Mouse (Mus musculus) hindbrain, embryonic 13.5 days (tissue): ENCODE data around the gene Elavl2. TPM values are rescaled to one million over a fixed set of nuclear protein-coding genes. Genes with fewer than 3 reads are reported as not detected.

Source experiments
- ATAC-seq: fragments of 200-750 bp; cut with Nextera tagmentation; 2 replicates; pipeline ENCODE4 v1.8.0; 2017; ENCODE audit warnings: moderate TSS enrichment; ENCODE audit not compliant: low FRiP score
- H3K27ac ChIP-seq: fragments of 300-500 bp; sonication (generic); 2 replicates; pipeline ENCODE4 v1.5.1; 2015; ENCODE audit warnings: inconsistent platforms, mild to moderate bottlenecking, moderate library complexity
- H3K27me3 ChIP-seq: fragments of 300-500 bp; sonication (generic); 2 replicates; pipeline ENCODE4 v1.6.1; 2015; ENCODE audit warnings: mild to moderate bottlenecking, inconsistent platforms
- H3K36me3 ChIP-seq: fragments of 300-500 bp; sonication (generic); 2 replicates; pipeline ENCODE4 v1.6.1; 2015; ENCODE audit warnings: mild to moderate bottlenecking, inconsistent platforms
- H3K4me1 ChIP-seq: fragments of 300-500 bp; sonication (generic); replicated peaks from 2 replicates; pipeline ENCODE4 v1.6.1; 2015; ENCODE audit warnings: inconsistent platforms
- H3K4me2 ChIP-seq: fragments of 300-500 bp; sonication (generic); 2 replicates; pipeline ENCODE4 v1.6.1; 2015; ENCODE audit warnings: inconsistent platforms, mild to moderate bottlenecking, moderate library complexity
- H3K4me3 ChIP-seq: fragments of 300-500 bp; sonication (generic); 2 replicates; pipeline ENCODE4 v1.5.1; 2015; ENCODE audit warnings: mild to moderate bottlenecking, inconsistent platforms
- H3K9ac ChIP-seq: fragments of 300-500 bp; sonication (generic); 2 replicates; pipeline ENCODE4 v1.6.1; 2015; ENCODE audit warnings: mild to moderate bottlenecking, inconsistent platforms
- H3K9me3 ChIP-seq: fragments of 300-500 bp; sonication (generic); 2 replicates; pipeline ENCODE4 v1.6.1; 2016; ENCODE audit warnings: inconsistent platforms
- WGBS: fragments of 180-500 bp; shearing (Covaris S2); methylation state at CpG from one replicate; pipeline ENCODE4 v1.1.7; 2015; 5-methylcytosine and 5-hydroxymethylcytosine counted together
- polyA plus RNA-seq: library from polyadenylated mRNA; unstranded; fragments of >200 nt; fragmentation: Nextera tagmentation; extraction: Ambion mirVana; gene quantifications from 2 replicates; pipeline ENCODE4 v1.2.1, GENCODE M21; 2015

Gene Elavl2
- polyA plus RNA-seq, result 154 and 159 TPM in 2 replicates

GRCm38 (mm10) chr4:91400423-91400822 is at the start of gene Elavl2:
Gene Elavl2 (minus strand): TSS chr4:91400785.
- Histone ChIP-seq H3K4me2 (peak within 1 kb of the TSS; percentile 95), H3K4me3 (peak within 1 kb of the TSS; percentile 56), H3K9ac (peak within 1 kb of the TSS; percentile 76), H3K27me3 (no peaks in the 10 kb centered on the region), H3K27ac (peak within 1 kb of the TSS; percentile 88), H3K9me3 (no peaks in the 10 kb centered on the region), H3K4me1 (peaks cover 13% of the 10 kb centered on the region), H3K36me3 (no peaks in the 10 kb centered on the region)
- ATAC-seq, result peak; percentile 67
- WGBS, result 2% methylated on average over 28 of the region's 28 CpGs

- WGBS, result 32% methylated on average over 2 of the region's 2 CpGs
- H3K4me3 ChIP-seq, result no peak overlapping the region
- no peak overlapping the region for H3K4me2 ChIP-seq
- no peaks in the 10 kb centered on the region; the same call in 1 of the 2 replicates for H3K9me3 ChIP-seq
- no peak for ATAC-seq
- H3K27me3 ChIP-seq, result no peaks in the 10 kb centered on the region
- H3K9ac ChIP-seq, result no peak overlapping the region
- no peak overlapping the region for H3K27ac ChIP-seq
- H3K4me1 ChIP-seq, result no peaks in the 10 kb centered on the region
- H3K36me3 ChIP-seq, result no peaks in the 10 kb centered on the region
Measured at GRCm38 (mm10) chr4:91447887-91448286, 47.3 kb upstream of the Elavl2 start.

GRCm38 (mm10) chr4:91415582-91415981 is 15.0 kb upstream of the Elavl2 start:
- WGBS, result 97% methylated on average over 1 of the region's 1 CpGs
- no peak overlapping the region for H3K27ac ChIP-seq
- H3K4me3 ChIP-seq, result no peak overlapping the region
- no peaks in the 10 kb centered on the region for H3K36me3 ChIP-seq
- no peaks in the 10 kb centered on the region for H3K4me1 ChIP-seq
- no peak for ATAC-seq
- no peak overlapping the region for H3K4me2 ChIP-seq
- H3K27me3 ChIP-seq, result no peaks in the 10 kb centered on the region
- no peak overlapping the region for H3K9ac ChIP-seq
- H3K9me3 ChIP-seq, result 0 out of 2 replicates have a peak, but pooled peaks cover 7% of the 10 kb centered on the region

GRCm38 (mm10) chr4:91405047-91405446 is 4.5 kb upstream of the Elavl2 start:
- Histone ChIP-seq H3K9me3 (no peaks in the 10 kb centered on the region), H3K4me3 (no peak overlapping the region), H3K27me3 (no peaks in the 10 kb centered on the region), H3K27ac (no peak overlapping the region), H3K9ac (no peak overlapping the region), H3K4me2 (no peak overlapping the region), H3K36me3 (no peaks in the 10 kb centered on the region), H3K4me1 (peaks cover 4% of the 10 kb centered on the region)
- no peak for ATAC-seq
- WGBS, result 84% methylated on average over 3 of the region's 3 CpGs

GRCm38 (mm10) chr4:91399510-91400196 is 932 bp downstream of the Elavl2 start:
- 1% methylated on average over 17 of the region's 17 CpGs for WGBS
- peak overlapping the region; percentile 88 for H3K27ac ChIP-seq
- ATAC-seq, result peak; percentile 89
- H3K4me1 ChIP-seq, result peaks cover 13% of the 10 kb centered on the region
- H3K27me3 ChIP-seq, result no peaks in the 10 kb centered on the region
- H3K4me3 ChIP-seq, result peak overlapping the region; percentile 56
- H3K36me3 ChIP-seq, result no peaks in the 10 kb centered on the region
- peak overlapping the region; percentile 76 for H3K9ac ChIP-seq
- peak overlapping the region; percentile 95 for H3K4me2 ChIP-seq
- H3K9me3 ChIP-seq, result no peaks in the 10 kb centered on the region

GRCm38 (mm10) chr4:91391987-91392598 is 8.5 kb downstream of the Elavl2 start:
- ATAC-seq, result no peak
- no peaks in the 10 kb centered on the region for H3K9me3 ChIP-seq
- H3K27me3 ChIP-seq, result no peaks in the 10 kb centered on the region
- H3K9ac ChIP-seq, result no peak overlapping the region
- H3K4me3 ChIP-seq, result no peak overlapping the region
- WGBS, result 66% methylated on average over 5 of the region's 5 CpGs
- H3K36me3 ChIP-seq, result no peaks in the 10 kb centered on the region
- no peak overlapping the region for H3K27ac ChIP-seq
- H3K4me2 ChIP-seq, result no peak overlapping the region
- H3K4me1 ChIP-seq, result 0 out of 2 replicates have a peak, but pooled peaks cover 4% of the 10 kb centered on the region

- no peak overlapping the region for H3K9ac ChIP-seq
- no peak overlapping the region for H3K4me2 ChIP-seq
- H3K4me3 ChIP-seq, result no peak overlapping the region
- no peak overlapping the region for H3K27ac ChIP-seq
- H3K4me1 ChIP-seq, result 0 out of 2 replicates have a peak, but pooled peaks cover 4% of the 10 kb centered on the region
- no peak for ATAC-seq
- no peaks in the 10 kb centered on the region for H3K36me3 ChIP-seq
- H3K27me3 ChIP-seq, result no peaks in the 10 kb centered on the region
- 93% methylated on average over 3 of the region's 3 CpGs for WGBS
- H3K9me3 ChIP-seq, result no peaks in the 10 kb centered on the region
Measured at GRCm38 (mm10) chr4:91387701-91388100, 12.9 kb downstream of the Elavl2 start.

GRCm38 (mm10) chr4:91381201-91381627 is 19.4 kb downstream of the Elavl2 start:
- peak; percentile 12 for ATAC-seq
- 1% methylated on average over 13 of the region's 13 CpGs for WGBS

GRCm38 (mm10) chr4:91380341-91381117 is 20.1 kb downstream of the Elavl2 start:
- H3K4me2 ChIP-seq, result peak overlapping the region; percentile 75
- ATAC-seq, result peak; percentile 11
- H3K36me3 ChIP-seq, result no peaks in the 10 kb centered on the region
- H3K4me3 ChIP-seq, result peak overlapping the region; percentile 41
- 1% methylated on average over 24 of the region's 24 CpGs for WGBS
- peak overlapping the region; percentile 68 for H3K9ac ChIP-seq
- H3K9me3 ChIP-seq, result no peaks in the 10 kb centered on the region
- H3K4me1 ChIP-seq, result peaks cover 24% of the 10 kb centered on the region
- H3K27ac ChIP-seq, result peak overlapping the region; percentile 83
- H3K27me3 ChIP-seq, result no peaks in the 10 kb centered on the region

More at GRCm38 (mm10) chr4:91381201-91381627, 19.4 kb downstream of the Elavl2 start:
- no peaks in the 10 kb centered on the region for H3K27me3 ChIP-seq
- no peaks in the 10 kb centered on the region for H3K36me3 ChIP-seq
- peak overlapping the region; percentile 68 for H3K9ac ChIP-seq
- peak overlapping the region; percentile 41 for H3K4me3 ChIP-seq
- no peaks in the 10 kb centered on the region for H3K9me3 ChIP-seq
- H3K27ac ChIP-seq, result peak overlapping the region; percentile 83
- H3K4me2 ChIP-seq, result peak overlapping the region; percentile 75
- peaks cover 24% of the 10 kb centered on the region for H3K4me1 ChIP-seq

- H3K9me3 ChIP-seq, result no peaks in the 10 kb centered on the region
- H3K4me2 ChIP-seq, result peak overlapping the region; percentile 75; the same call in 1 of the 2 replicates
- WGBS, result 3% methylated on average over 9 of the region's 9 CpGs
- no peaks in the 10 kb centered on the region for H3K36me3 ChIP-seq
- H3K27ac ChIP-seq, result no peak overlapping the region
- H3K9ac ChIP-seq, result no peak overlapping the region
- ATAC-seq, result no peak
- no peaks in the 10 kb centered on the region for H3K27me3 ChIP-seq
- no peak overlapping the region for H3K4me3 ChIP-seq
- peaks cover 24% of the 10 kb centered on the region for H3K4me1 ChIP-seq
Measured at GRCm38 (mm10) chr4:91379559-91379958, 21.0 kb downstream of the Elavl2 start.

GRCm38 (mm10) chr4:91376317-91376910 is 24.2 kb downstream of the Elavl2 start:
- H3K9ac ChIP-seq, result peak overlapping the region; percentile 95
- peak overlapping the region; percentile 97 for H3K27ac ChIP-seq
- peak overlapping the region; percentile 81 for H3K4me3 ChIP-seq
- peak; percentile 94 for ATAC-seq
- WGBS, result under 1% methylated on average over 28 of the region's 28 CpGs
- peak overlapping the region; percentile 94 for H3K4me2 ChIP-seq
- no peaks in the 10 kb centered on the region for H3K9me3 ChIP-seq
- H3K27me3 ChIP-seq, result no peaks in the 10 kb centered on the region
- peaks cover 32% of the 10 kb centered on the region for H3K4me1 ChIP-seq
- H3K36me3 ChIP-seq, result no peaks in the 10 kb centered on the region

GRCm38 (mm10) chr4:91375372-91375687 is 25.3 kb downstream of the Elavl2 start:
- ATAC-seq, result no peak
- H3K27ac ChIP-seq, result peak overlapping the region; percentile 97
- H3K9ac ChIP-seq, result peak overlapping the region; percentile 95
- peak overlapping the region; percentile 81 for H3K4me3 ChIP-seq
- no peaks in the 10 kb centered on the region for H3K27me3 ChIP-seq
- H3K4me1 ChIP-seq, result peaks cover 33% of the 10 kb centered on the region
- no peaks in the 10 kb centered on the region for H3K9me3 ChIP-seq
- H3K36me3 ChIP-seq, result no peaks in the 10 kb centered on the region
- H3K4me2 ChIP-seq, result peak overlapping the region; percentile 94
- 0% methylated on average over 7 of the region's 7 CpGs for WGBS
